ENCODE assay signal across 9 mouse cellular contexts in genomic region chr12:86680591-86681193, GRCm38 (mm10). TPM values are rescaled to one million over a fixed set of nuclear protein-coding genes. Genes with fewer than 3 reads are reported as not detected.
DNase-seq lines count a peak whose midpoint lies in the region; ATAC-seq lines count a peak whose summit lies in the region.
"Had no signal": no experiment of that assay in that cellular context is flagged by ENCODE, and none has a peak within 500 bp of the region (broad histone marks: within the 10 kb centered on the region; RNA-seq: fewer than 3 reads in every experiment).

No protein-coding gene starts in this region.

- no peak for DNase-seq in heart, adult 8-10 months (ENCODE audit: low spot score)
- DNase-seq in limb, embryonic 11.5 days (ENCODE audit: low spot score), result no peak
- DNase-seq in thymus, postnatal 36 days, result no peak
- DNase-seq in spleen, adult 12 weeks (ENCODE audit: low spot score), result no peak
- DNase-seq in ovary, adult 18-20 months (ENCODE audit: low spot score), result no peak

- 0 out of 2 replicates have a peak, but pooled peaks cover 4% of the 10 kb centered on the region for H3K27me3 ChIP-seq in heart, embryonic 13.5 days (replicated peaks)
- peaks cover 4% of the 10 kb centered on the region; the same call in 1 of the 2 replicates for H3K27me3 ChIP-seq in embryonic facial prominence, embryonic 13.5 days
- H3K27me3 ChIP-seq in limb, embryonic 11.5 days (ENCODE audit: control insufficient read depth, insufficient read depth, low read length), result no peaks in the 10 kb centered on the region
- no peaks in the 10 kb centered on the region for H3K27me3 ChIP-seq in neural tube, embryonic 14.5 days (ENCODE audit: control insufficient read depth, insufficient read depth, low read length)

- H3K4me3 ChIP-seq in heart, embryonic 13.5 days, result peak overlapping the region; percentile 91
- H3K4me3 ChIP-seq in embryonic facial prominence, embryonic 13.5 days, result peak overlapping the region; percentile 86
- H3K4me3 ChIP-seq in limb, embryonic 11.5 days (ENCODE audit: low read depth, low read length), result peak overlapping the region; percentile 62
- H3K4me3 ChIP-seq in neural tube, embryonic 14.5 days (ENCODE audit: low read depth, low read length), result peak overlapping the region; percentile 98

- peak overlapping the region; percentile 93 for H3K9ac ChIP-seq in heart, embryonic 13.5 days
- H3K9ac ChIP-seq in embryonic facial prominence, embryonic 13.5 days, result peak overlapping the region; percentile 85
- peak overlapping the region; percentile 37 for H3K9ac ChIP-seq in limb, embryonic 11.5 days (ENCODE audit: low read length)
- peak overlapping the region; percentile 99 for H3K9ac ChIP-seq in neural tube, embryonic 14.5 days (replicated peaks; ENCODE audit: low read depth, low read length)

- peak overlapping the region; percentile 99 for H3K4me2 ChIP-seq in heart, embryonic 13.5 days
- H3K4me2 ChIP-seq in embryonic facial prominence, embryonic 13.5 days, result peak overlapping the region; percentile 97
- H3K4me2 ChIP-seq in limb, embryonic 11.5 days (ENCODE audit: low read depth, severe bottlenecking), result peak overlapping the region; percentile 93
- peak overlapping the region; percentile 63 for H3K4me2 ChIP-seq in neural tube, embryonic 14.5 days (ENCODE audit: low read depth, low read length)

- H3K4me1 ChIP-seq in heart, embryonic 13.5 days, result peaks cover 48% of the 10 kb centered on the region
- H3K4me1 ChIP-seq in embryonic facial prominence, embryonic 13.5 days, result peaks cover 29% of the 10 kb centered on the region
- H3K4me1 ChIP-seq in limb, embryonic 11.5 days (ENCODE audit: control insufficient read depth, insufficient read depth, low read length), result peaks cover 7% of the 10 kb centered on the region; the same call in 1 of the 2 replicates
- H3K4me1 ChIP-seq in neural tube, embryonic 14.5 days (ENCODE audit: control insufficient read depth, insufficient read depth, low read length), result peaks cover 22% of the 10 kb centered on the region

- peak overlapping the region; percentile 83 for H3K27ac ChIP-seq in heart, embryonic 13.5 days (replicated peaks)
- H3K27ac ChIP-seq in embryonic facial prominence, embryonic 13.5 days, result 0 out of 2 replicates have a peak overlapping the region, but pooled peaks have one; percentile 16
- H3K27ac ChIP-seq in limb, embryonic 11.5 days (replicated peaks; ENCODE audit: low read depth, low read length), result no peak overlapping the region
- H3K27ac ChIP-seq in neural tube, embryonic 14.5 days (ENCODE audit: low read depth, low read length), result peak overlapping the region; percentile 97; the same call in 1 of the 2 replicates

- no peak for ATAC-seq in heart, embryonic 13.5 days (ENCODE audit: extremely low read depth, insufficient number of reproducible peaks, low FRiP score, low TSS enrichment)
- no peak for ATAC-seq in embryonic facial prominence, embryonic 13.5 days (ENCODE audit: insufficient number of reproducible peaks, insufficient read depth, low FRiP score, low TSS enrichment, low read depth)
- no peak for ATAC-seq in limb, embryonic 11.5 days (ENCODE audit: insufficient number of reproducible peaks, low FRiP score, low TSS enrichment, low read depth)
- ATAC-seq in neural tube, embryonic 14.5 days (ENCODE audit: low read depth), result no peak

- WGBS in heart, embryonic 13.5 days, result 13% methylated on average over 11 of the region's 11 CpGs
- 46% methylated on average over 11 of the region's 11 CpGs for WGBS in embryonic facial prominence, embryonic 13.5 days
- 62% methylated on average over 11 of the region's 11 CpGs for WGBS in limb, embryonic 11.5 days
- 16% methylated on average over 11 of the region's 11 CpGs for WGBS in neural tube, embryonic 14.5 days

- H3K9me3 ChIP-seq in heart, embryonic 13.5 days, result no peaks in the 10 kb centered on the region
- H3K9me3 ChIP-seq in embryonic facial prominence, embryonic 13.5 days, result no peaks in the 10 kb centered on the region
- H3K9me3 ChIP-seq in limb, embryonic 11.5 days (ENCODE audit: control insufficient read depth, low read length), result no peaks in the 10 kb centered on the region
- H3K9me3 ChIP-seq in neural tube, embryonic 14.5 days (ENCODE audit: control insufficient read depth, low read length), result no peaks in the 10 kb centered on the region

- H3K36me3 ChIP-seq in heart, embryonic 13.5 days, result peaks cover 3% of the 10 kb centered on the region; the same call in 1 of the 2 replicates
- H3K36me3 ChIP-seq in embryonic facial prominence, embryonic 13.5 days, result peaks cover 4% of the 10 kb centered on the region; the same call in 1 of the 2 replicates
- H3K36me3 ChIP-seq in limb, embryonic 11.5 days (ENCODE audit: control insufficient read depth, insufficient read depth, low read length), result no peaks in the 10 kb centered on the region
- no peaks in the 10 kb centered on the region for H3K36me3 ChIP-seq in neural tube, embryonic 14.5 days (ENCODE audit: control insufficient read depth, insufficient read depth, low read length)

RNA-seq across cellular contexts. Expression of gene Vash1, which starts 2.2 kb away (rescaled TPM):
- 9.3 and 9.8 TPM in 2 replicates for polyA plus RNA-seq in heart, embryonic 13.5 days (2015; fragmentation: Nextera tagmentation; extraction: Ambion mirVana)
- total RNA-seq in heart, adult 8-10 months (2022), result 10 to 100 TPM in 3 of 4 experiments, 1 to 10 TPM in 1; 6.6 to 16.3 (median 13.3) TPM
- 10.9 and 13.1 TPM in 2 replicates for polyA plus RNA-seq in embryonic facial prominence, embryonic 13.5 days (2015; fragmentation: Nextera tagmentation; extraction: Ambion mirVana)
- polyA plus RNA-seq in limb, embryonic 11.5 days (2014; fragmentation: Nextera tagmentation; extraction: Ambion mirVana), result 10.3 and 11.9 TPM in 2 replicates
- 24.7 and 30.2 TPM in 2 replicates for polyA plus RNA-seq in neural tube, embryonic 14.5 days (2014; fragmentation: Nextera tagmentation; extraction: Ambion mirVana)

RNA-seq across cellular contexts. Expression of gene Angel1, which starts 45.6 kb away (rescaled TPM):
- 9.6 TPM in 2 replicates for polyA plus RNA-seq in heart, embryonic 13.5 days (2015; fragmentation: Nextera tagmentation; extraction: Ambion mirVana)
- total RNA-seq in heart, adult 8-10 months (2022), result 1 to 10 TPM; 2.9 to 4.6 (median 3.8) TPM
- 9.8 and 10.9 TPM in 2 replicates for polyA plus RNA-seq in embryonic facial prominence, embryonic 13.5 days (2015; fragmentation: Nextera tagmentation; extraction: Ambion mirVana)
- polyA plus RNA-seq in limb, embryonic 11.5 days (2014; fragmentation: Nextera tagmentation; extraction: Ambion mirVana), result 9.9 and 12.1 TPM in 2 replicates
- 10.0 and 12.1 TPM in 2 replicates for polyA plus RNA-seq in neural tube, embryonic 14.5 days (2014; fragmentation: Nextera tagmentation; extraction: Ambion mirVana)

RNA-seq across cellular contexts. Expression of gene Lrrc74a, which starts 53.5 kb away (rescaled TPM):
- polyA plus RNA-seq in heart, embryonic 13.5 days (2015; fragmentation: Nextera tagmentation; extraction: Ambion mirVana), result not detected in 2 replicates
- total RNA-seq in heart, adult 8-10 months (2022), result not detected
- polyA plus RNA-seq in embryonic facial prominence, embryonic 13.5 days (2015; fragmentation: Nextera tagmentation; extraction: Ambion mirVana), result not detected in 2 replicates
- not detected in 2 replicates for polyA plus RNA-seq in limb, embryonic 11.5 days (2014; fragmentation: Nextera tagmentation; extraction: Ambion mirVana)
- not detected in 2 replicates for polyA plus RNA-seq in neural tube, embryonic 14.5 days (2014; fragmentation: Nextera tagmentation; extraction: Ambion mirVana)
- total RNA-seq: ES-E14 had no signal

Comparison
In these comparisons a context has a peak if more than half of its experiments do, and no peak if none do; other contexts are left out.
1. H3K9ac ChIP-seq: peak in every context shown above with its lines; median percentile 99 in neural tube, embryonic 14.5 days; 93 in heart, embryonic 13.5 days; 85 in embryonic facial prominence, embryonic 13.5 days; 37 in limb, embryonic 11.5 days.